Mouse (Mus musculus) E14TG2a.4 (cell line): Measurements from ENCODE around the gene Nr6a1.

Source experiments
- CTCF ChIP-seq: conservative IDR thresholded peaks from 2 replicates; pipeline ENCODE4 v1.5.1; 2014; ENCODE audit warnings: low read length
- NANOG ChIP-seq: IDR thresholded peaks from 2 replicates; pipeline ENCODE4 v1.6.1; 2014; ENCODE audit warnings: borderline replicate concordance, low read length, mixed read lengths

GRCm38 (mm10) chr2:38941898-38942297 lies 14.4 kb upstream of the Nr6a1 start:
- no peak for TF ChIP-seq CTCF
- no peak for TF ChIP-seq NANOG
